Mouse (Mus musculus) layer of hippocampus, adult 18-20 months (tissue): ENCODE measurements at regions not wholly inside any gene's neighbourhood (a gene's known extent, or its start where the extent isn't known, plus 50 kb on each side); places are given as distances from the start of the nearest gene placed in this dataset.

Source experiments
- DNase-seq, 2 experiments: peaks; one replicate each; pipeline ENCODE4 v3.0.0; 2022; ENCODE audit warnings: low spot score in 2 of 2

DNA sequence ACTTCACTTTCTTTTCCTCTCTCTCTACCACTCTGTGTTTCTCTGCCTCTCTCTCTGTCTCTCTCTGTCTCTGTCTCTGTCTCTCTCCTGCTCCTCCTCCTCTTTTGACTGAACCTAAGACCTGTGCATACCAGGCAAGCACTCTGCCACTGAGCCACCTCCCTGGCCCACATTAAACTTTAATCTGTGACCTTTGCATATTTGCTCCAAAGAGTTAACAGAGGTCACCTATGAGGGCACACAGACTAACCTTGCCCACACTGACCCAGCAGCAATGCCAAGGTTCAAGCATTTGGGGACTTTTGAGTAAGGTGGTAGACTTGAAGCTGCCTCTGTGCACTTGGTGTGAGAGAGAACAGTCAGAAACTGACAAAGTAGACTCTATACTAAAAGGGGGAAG is 123.4 kb upstream of the Tmem45b start:
- no peak for DNase-seq

DNA sequence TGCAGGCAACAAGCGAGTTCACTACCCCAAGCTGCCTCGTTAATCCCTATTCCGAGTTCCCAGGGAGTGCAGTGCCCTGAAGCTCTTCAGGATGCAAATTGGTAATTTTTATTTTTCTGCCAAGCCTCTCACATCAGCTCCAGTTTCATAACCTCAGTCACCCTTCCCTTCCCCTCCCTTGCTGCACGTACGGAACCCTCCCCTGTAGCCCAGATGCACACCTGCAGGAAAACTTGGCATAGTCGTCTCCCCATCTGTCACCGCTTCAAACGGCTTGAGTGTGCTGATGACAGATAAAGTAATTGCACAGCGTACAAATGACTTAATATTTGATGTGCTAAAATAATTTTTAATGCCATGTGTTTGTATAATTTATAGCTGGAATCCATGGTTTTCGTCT is 119.7 kb upstream of the Tmem45b start:
- DNase-seq: no peak

DNA sequence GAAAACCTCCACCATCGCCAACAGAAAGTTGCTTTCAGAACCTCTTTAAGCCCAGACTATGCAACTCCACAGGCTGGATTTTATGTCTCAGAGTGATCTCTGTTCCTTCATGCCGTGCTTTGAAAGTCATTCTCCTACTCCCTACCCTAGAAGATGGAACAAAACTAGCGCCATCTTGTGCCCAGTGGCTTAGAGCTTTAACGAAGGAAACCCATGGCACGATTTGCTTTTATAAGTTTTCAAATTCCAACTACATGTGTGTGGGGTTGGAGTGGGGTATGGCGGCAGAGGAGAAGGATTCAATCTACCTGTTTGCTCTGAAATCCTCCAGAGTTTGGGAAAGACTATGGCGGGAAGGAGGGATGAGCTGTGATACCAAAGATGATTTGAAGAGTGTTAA is 118.7 kb upstream of the Tmem45b start:
- no peak for DNase-seq

DNA sequence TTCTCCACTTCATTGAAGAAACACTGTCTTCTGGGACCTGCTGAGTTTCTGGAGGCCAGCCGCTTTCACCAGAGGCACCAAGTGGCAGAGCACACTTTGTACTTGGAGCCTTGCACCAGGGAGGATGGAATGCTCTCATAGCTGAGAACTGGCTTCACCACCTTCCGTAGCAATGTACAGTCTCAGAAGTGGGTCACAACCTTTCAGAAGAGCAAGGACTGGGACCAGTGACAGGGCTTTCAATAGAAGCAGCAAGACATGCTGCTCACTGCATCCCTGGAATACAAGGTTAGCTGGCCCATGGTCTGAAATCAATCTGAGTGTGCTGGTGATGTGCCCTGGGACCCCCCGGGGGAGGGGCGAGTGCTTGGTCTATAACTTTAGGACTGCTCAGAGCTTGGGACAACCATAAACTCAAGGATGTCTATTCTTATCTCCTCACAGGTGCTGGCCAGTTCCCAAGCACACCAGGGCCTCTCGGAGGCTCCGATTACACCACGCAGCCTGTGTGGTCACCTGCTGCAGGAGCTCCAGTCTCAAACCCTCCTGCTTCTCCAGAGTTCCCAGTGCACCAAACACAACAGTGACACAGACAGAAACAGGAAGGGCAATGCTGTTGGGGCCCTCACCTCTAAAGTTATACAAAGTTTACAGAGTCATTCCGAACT is 114.4 kb upstream of the Tmem45b start:
- no peak for DNase-seq

DNA sequence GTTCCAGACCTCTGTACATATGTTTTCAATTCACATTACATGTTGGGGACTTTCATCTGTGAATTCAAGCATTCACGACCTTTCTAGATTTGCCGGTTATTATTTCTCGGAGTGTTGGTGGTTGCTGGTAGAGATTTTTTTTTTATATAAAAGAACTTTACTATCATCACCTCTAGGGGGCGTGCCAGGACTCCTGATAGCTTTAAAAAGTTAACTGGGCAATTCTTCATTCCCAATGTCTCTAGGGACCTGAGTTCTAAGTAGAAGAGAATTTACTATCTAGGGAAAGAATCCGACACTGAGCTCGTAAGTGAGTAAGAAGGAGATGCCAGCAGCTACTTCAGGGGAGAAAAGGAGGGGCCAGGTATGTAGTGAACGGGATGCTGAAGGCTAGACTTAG is 112.8 kb upstream of the Tmem45b start:
- peak in 1 of 2 experiments; percentile 34 for DNase-seq

DNA sequence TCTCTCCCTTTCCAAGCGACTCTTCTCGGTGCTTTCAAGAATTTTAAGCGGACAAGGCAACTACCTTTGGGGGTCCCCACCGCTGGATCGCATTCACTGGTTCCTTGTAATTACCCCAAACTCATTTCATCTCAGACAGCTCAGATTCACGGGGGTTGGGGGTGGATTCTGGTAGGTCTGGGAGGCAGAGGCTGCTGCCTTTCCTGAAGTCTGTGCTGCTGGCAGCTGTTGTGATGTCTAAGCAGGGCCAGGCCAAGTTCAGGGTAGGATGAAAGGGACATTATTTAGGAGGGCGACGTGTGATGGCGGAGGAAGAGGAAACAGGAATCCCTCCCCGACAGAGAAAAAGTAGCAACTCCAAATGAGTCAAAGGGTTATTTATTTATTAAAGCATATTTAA is 102.8 kb upstream of the Tmem45b start:
- DNase-seq: no peak

DNA sequence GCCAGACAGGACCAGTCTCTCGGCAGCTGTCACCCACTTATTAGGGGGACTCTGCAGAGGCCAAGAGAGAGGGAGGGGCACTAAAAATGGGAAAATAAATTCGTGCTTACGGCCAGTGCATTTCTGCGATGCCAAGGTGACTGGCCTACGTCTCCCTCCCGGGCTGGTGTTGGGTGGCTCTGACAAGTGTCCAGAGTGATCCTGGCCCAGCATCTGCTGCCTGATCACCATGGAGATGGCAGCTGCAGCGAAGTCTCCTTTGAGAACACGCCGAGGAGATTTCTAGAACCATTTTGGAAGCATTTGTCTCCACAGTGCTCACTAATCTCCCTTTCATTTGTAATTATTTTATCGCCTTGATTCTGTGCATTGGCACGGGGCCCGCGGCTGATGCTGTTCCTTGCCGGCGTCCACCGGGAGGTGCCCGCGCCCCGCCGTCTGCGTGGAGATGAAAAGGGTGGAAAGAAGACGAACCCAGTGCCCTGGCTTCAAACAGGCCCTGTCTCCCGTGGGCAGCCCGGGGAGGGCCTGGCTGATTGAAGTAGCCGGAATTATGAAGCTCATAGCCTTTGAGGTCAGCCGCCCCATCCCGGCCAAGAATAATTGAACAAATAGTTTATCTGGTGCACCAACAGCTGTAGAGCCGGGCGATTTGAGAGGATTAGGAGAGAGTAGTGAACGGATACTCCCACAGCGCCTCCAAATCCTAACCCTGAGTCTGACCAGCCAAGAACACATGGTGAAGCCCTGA is 102.2 kb upstream of the Tmem45b start:
- no peak for DNase-seq

DNA sequence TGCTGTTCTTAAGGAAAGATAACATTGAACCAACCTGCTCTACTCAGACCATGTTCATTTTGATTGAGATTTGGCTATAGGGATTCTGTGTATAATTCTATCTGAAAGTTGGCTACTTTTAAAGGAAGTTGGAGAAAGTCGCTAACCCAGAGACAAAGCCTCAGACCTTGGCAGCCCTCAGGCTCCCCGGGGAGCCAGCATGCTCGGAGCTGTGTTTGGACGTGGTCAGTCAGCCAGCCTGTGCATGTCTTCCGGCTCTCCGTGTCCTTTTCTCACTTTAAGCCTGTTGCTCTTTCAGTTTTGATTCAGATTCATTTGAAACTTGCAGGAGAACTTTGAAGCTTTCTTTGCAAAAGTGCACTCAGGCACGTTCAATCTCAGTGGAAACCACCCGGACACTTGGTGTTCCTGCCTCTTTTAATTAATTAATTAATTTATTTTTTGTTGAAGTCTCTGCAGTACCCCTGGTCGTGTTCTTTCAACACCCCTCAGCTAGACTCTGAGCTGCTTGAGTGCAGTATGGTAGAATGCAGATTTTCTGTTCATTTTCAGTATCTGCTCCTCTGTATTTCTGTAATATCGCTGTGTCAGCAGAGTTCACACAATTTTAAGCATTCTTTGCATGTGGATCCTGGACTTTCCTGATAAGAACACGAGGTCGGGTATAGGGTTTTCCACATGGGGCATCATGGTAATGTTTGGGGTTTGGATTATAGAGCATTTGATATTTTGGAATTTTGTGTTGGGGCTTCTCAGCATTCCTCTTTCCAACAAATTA is 100.9 kb upstream of the Tmem45b start:
- DNase-seq: no peak

DNA sequence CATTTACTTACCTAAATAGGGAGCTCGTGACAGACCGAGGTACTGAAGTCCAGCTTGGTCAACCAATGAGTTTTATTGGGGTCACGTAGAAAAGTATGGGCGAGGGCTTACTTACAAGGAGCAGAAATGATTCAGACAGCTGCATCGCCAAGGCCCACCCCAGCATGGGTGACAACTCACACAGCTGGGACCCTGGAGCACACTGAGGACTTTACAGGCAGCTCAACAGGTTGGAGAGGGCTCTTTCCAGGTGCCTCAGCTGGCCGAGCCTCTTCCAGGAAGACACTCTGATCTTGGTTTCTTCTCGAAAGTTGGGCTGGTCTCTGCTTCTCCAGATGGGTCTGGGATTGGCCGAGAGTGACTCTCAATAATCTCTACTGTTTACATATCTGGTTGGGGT is 99.3 kb upstream of the Tmem45b start:
- DNase-seq: no peak

DNA sequence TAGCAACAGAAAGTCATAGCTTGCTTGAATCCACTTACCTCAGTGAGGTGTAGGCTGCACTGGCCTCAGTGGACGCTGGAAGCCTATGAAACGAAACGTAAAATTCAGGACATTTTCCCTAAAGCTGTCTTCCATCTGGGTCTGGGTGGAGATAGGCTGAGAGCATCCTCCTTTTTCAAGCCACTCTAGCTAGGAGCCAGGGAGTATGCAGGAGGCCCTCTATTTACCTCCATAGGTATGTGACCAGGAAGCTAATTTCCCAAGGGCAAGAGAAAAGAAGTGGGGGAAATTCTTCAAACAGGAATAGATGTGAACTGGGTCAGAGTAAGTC is 95.9 kb upstream of the Tmem45b start:
- no peak for DNase-seq

DNA sequence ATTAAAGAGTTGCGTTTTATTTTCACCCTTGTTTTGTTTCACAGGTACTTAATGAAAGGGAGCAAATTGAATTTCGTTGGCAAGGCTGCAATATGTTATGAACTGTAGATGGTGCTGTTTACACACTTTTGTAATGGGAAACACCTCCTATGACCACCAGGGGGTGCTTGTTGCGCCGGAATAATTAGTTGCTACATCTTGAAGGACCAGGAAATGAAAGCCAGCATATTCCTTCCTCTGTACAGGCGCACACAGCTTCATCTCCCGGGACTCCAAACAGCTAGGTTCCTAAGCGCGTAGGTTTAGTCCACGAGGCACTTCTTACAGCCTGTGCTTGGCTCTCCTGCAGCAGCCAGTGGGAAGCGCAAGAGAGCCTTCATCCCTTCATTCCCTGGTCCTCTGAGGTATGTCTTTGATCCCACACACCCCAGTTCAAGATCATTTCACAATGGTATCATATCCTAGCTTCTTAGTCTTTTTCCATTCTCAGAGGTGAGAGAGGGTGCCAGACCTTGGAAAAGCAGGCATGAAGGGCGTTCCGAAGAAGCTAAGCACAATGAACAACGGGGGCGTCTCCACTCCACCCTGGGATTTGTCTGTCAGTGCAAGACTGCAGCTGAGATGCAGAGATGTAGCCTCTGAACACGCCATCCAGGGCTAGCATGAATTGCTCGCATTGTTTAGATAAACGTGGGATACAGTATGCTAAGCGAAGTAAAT is 95.4 kb upstream of the Tmem45b start:
- DNase-seq: peak; percentile 78 to 91

DNA sequence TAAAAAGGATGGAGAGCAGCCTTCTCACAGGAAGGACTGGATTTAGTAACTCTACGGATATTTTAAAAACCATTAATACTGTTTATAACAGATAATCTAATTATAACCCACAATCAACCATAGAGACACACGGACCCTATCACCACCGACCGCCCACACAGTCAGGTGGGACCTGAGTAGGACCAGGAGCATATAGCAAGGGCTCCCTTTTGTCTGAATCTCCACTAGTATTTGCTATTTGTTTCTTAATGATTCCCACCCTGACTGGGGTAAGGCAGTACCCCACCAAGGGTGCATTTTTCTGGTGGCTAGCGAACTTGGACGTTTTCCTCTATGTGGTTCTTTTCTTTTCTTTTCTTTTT is 79.4 kb upstream of the Tmem45b start:
- DNase-seq: no peak

DNA sequence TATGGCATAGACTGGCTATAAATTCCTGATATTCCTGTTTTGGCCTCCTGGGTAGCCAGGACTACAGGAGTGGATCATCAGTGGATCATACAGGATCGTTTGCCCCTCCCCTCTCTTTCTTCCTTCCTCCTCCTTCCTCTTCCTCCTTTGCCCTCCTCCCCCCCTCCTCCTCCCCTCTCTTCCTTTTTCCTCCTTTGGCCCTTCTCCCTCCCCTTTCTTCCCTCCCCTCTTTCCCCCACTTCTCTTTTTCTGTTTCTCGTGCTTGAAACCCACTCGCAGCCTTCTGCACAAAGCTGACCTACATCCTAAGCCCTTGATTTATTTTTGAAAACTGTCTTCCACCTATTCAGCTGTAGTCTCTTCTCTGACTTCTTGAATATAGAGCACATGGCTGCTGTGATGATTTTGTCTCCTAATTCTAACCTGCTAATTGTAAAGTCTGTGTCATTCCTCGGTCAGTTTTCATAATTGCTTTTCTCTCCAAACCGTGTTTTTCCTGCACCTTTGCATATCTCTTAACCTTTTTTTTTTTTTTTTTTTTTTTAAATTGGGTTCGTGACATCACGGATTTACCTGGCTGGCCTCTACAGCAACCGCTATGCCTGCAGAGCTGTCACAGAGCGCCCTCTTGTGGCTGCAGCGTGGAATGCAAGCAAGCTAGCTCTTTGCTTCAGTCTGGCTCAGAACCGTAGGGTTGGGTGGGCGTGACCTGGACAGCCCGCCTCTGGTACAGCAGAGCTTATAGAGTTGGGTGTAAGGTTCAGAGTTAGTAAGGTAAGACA is 78.8 kb upstream of the Tmem45b start:
- DNase-seq: peak; percentile 49 to 80

DNA sequence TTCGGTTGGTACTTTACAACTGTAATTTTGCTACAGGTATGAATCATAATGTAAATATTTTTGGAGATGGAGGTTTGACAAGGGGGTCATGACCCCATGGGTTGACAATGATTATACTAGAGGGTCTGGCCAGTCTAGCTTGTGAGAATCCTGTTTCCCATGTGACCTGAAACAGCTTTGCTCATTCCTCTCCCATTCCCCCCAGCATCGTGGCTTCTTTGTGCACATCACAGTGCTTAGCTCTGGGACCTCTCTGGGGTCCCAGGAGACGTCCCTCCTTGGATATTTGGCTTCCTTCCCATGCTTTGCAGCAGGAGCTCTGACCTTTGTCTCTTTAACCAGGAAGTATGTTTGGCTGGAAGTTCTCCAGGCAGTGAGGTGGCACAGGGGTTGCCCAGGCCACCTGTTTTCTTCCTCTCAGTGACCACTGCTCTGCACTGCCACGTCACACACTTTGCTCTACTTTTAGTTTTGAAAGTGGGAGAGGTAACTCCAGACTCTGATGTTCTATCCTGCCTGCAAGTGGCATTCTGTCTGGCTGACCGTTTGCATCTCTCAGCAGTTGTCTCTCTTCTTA is 77.4 kb upstream of the Tmem45b start:
- DNase-seq: no peak

DNA sequence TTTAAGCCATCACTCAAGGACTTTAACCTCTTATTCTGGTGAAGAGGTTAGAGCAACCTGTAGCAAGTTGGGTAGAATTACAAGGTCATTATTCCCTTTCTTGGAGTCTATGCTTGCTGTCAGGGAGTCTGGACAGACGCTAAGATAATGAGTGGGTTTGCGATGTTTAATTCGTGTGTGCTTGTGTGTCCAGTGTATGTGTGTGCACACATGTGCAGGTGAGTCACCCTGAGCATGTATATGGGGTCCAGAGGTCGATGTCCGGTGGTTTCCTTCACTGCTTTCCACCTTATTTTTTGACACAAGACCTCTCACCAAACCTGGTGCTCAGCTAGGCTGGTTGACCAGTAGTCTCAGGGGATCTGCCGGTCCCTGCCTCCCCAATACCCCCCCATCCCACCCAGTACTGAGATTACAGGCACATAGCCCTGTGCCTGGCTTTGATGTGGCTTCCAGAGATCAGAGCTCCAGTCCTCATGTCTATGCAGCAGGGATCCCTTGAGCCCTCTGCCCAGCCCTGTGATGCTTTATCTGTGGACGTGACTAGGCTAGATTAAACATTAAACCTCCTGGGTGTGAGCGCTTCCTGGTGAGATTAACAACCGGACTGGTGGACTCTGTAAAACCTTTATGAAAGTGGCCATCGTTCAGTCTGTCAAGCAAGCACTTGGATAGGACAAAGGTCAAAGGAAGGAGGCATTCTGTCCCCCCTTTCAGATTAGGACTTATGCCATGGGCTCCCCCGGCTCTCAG is 74.4 kb upstream of the Tmem45b start:
- no peak for DNase-seq

DNA sequence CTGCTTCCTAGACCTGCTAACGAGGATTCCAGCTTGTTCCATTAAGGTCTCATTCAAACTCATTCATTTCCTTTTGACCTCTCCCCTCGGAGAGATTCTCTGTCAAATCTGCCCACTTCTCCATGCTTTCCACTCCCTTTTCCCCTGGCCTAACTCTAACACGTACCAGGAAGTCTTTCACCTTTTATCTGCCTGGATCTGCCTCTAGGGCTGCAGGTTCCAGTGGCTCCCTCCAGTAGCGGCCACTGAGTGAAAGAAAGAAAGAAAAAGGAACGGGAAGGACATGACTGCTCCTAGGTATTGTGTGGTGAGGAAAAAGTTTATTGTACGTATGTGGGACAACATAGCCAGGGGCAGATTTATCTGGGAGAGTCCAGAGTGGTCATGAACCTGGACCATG is 64.8 kb upstream of the Tmem45b start:
- no peak for DNase-seq

DNA sequence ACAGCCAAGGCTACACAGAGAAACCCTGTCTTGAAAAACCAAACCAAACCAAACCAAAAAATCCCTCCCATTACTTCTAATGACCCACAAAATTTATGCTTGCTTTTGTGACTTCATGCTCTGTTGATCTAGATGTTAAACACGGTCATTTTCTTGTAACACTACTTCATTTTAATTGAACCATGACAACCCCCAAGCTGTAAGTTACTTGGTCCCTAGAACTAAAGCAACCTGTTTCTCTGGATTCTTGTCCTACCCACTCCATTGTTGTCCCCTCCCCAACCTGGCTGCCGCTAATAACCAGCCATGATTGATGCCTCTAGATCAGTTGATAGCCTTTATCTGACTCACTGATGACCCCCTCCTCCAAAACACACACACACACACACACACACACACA is 63.0 kb upstream of the Tmem45b start:
- no peak for DNase-seq
